Mouse (Mus musculus) lung, embryonic 16.5 days (tissue): ENCODE measurements around the gene Acss3. TPM values are rescaled to one million over a fixed set of nuclear protein-coding genes. Genes with fewer than 3 reads are reported as not detected.

ENCODE experiments used
- ATAC-seq: fragments of 200-750 bp; cut with Nextera tagmentation; 2 replicates; pipeline ENCODE4 v1.8.0; 2017; ENCODE audit warnings: low read depth, mild to moderate bottlenecking, moderate library complexity
- H3K27ac ChIP-seq: fragments of 300-500 bp; sonication (generic); 2 replicates; pipeline ENCODE4 v1.5.1; 2014; ENCODE audit warnings: mild to moderate bottlenecking, control low read depth, low read length
- H3K27me3 ChIP-seq: fragments of 300-500 bp; sonication (generic); 2 replicates; pipeline ENCODE4 v1.6.1; 2014; ENCODE audit warnings: low read depth, low read length, mixed read lengths; ENCODE audit not compliant: control insufficient read depth, insufficient read depth
- H3K36me3 ChIP-seq: fragments of 300-500 bp; sonication (generic); 2 replicates; pipeline ENCODE4 v1.6.1; 2014; ENCODE audit warnings: low read length; ENCODE audit not compliant: control insufficient read depth, insufficient read depth
- H3K4me1 ChIP-seq: fragments of 300-500 bp; sonication (generic); replicated peaks from 2 replicates; pipeline ENCODE4 v1.6.1; 2014; ENCODE audit warnings: low read length, mixed read lengths; ENCODE audit not compliant: control insufficient read depth, insufficient read depth
- H3K4me2 ChIP-seq: fragments of 300-500 bp; sonication (generic); 2 replicates; pipeline ENCODE4 v1.6.1; 2014; ENCODE audit warnings: low read depth, low read length, control low read depth
- H3K4me3 ChIP-seq: fragments of 300-500 bp; sonication (generic); 2 replicates; pipeline ENCODE4 v1.5.1; 2014; ENCODE audit warnings: mild to moderate bottlenecking, low read length, control low read depth
- H3K9ac ChIP-seq: fragments of 300-500 bp; sonication (generic); 2 replicates; pipeline ENCODE4 v1.6.1; 2014; ENCODE audit warnings: low read length, control low read depth
- H3K9me3 ChIP-seq: fragments of 300-500 bp; sonication (generic); 2 replicates; pipeline ENCODE4 v1.6.1; 2016; ENCODE audit warnings: low read length; ENCODE audit not compliant: control insufficient read depth
- WGBS: fragments of 180-500 bp; shearing (Covaris S2); extraction: QIAGEN DNeasy Blood & Tissue Kit; methylation state at CpG from one replicate; pipeline ENCODE4 v1.1.7; 2014; 5-methylcytosine and 5-hydroxymethylcytosine counted together
- polyA plus RNA-seq: library from polyadenylated mRNA; unstranded; fragments of >200 nt; fragmentation: Nextera tagmentation; extraction: Ambion mirVana; gene quantifications from 2 replicates; pipeline ENCODE4 v1.2.1, GENCODE M21; 2015

Acss3 gene
- polyA plus RNA-seq, 1 experiment from 2014 or later, result 10.6 TPM

GRCm38 (mm10) chr10:106913032-106913431 lies 210.4 kb downstream of the Acss3 start:
- Histone ChIP-seq H3K36me3 (no peaks in the 10 kb centered on the region), H3K4me3 (no peak overlapping the region), H3K9ac (no peak overlapping the region), H3K4me2 (no peak overlapping the region), H3K27ac (no peak overlapping the region), H3K27me3 (no peaks in the 10 kb centered on the region), H3K9me3 (peaks cover 3% of the 10 kb centered on the region; the same call in 1 of the 2 replicates), H3K4me1 (peaks cover 3% of the 10 kb centered on the region; the same call in 1 of the 2 replicates)
- 18% methylated on average over 2 of the region's 2 CpGs for WGBS
- ATAC-seq, result no peak

DNA sequence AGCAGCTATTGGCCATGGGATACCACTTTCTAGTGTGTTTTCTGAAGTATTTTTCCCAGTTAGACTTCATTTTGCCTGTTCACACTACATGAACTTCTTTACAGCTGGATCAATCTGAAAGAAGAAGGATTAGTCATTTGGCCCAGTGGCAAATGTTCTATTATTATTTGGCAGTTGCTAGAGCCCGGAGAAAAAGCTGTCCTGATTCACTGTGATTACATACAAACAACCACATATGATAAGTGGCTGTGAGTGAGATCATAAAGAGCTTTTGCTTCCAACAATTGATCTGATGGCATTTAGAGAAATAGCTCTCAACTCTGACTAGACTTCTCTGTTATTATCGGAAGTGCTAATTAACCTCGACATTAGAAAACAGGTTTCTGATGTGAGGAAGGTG lies 213.4 kb downstream of the Acss3 start:
- WGBS, result 69% methylated on average over 3 of the region's 3 CpGs

DNA sequence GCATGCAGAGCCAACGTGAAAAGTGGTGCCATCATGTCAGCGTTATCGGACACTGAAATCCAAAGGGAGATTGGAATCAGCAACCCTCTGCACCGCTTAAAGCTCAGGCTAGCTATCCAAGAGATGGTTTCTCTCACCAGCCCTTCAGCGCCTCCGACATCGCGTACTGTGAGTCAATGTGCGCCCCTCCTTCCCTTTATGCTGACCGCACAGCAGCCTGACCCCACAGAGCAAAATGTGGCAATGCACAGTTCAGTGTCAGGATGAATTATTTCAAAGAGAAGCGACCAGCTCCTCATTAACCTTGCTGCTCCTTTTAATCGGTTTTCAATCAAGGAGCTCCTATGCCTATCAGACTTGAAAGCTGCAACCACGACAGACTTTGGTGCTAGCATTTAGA lies 227.1 kb downstream of the Acss3 start:
- Histone ChIP-seq H3K4me1 (no peaks in the 10 kb centered on the region), H3K27ac (no peak overlapping the region), H3K4me2 (no peak overlapping the region), H3K36me3 (no peaks in the 10 kb centered on the region), H3K9me3 (no peaks in the 10 kb centered on the region), H3K9ac (no peak overlapping the region), H3K27me3 (no peaks in the 10 kb centered on the region), H3K4me3 (no peak overlapping the region)
- no peak for ATAC-seq
- WGBS, result 63% methylated on average over 13 of the region's 13 CpGs

More for the DNA sequence above, 213.4 kb downstream of the Acss3 start:
- no peaks in the 10 kb centered on the region for H3K27me3 ChIP-seq
- H3K4me2 ChIP-seq, result no peak overlapping the region
- H3K9me3 ChIP-seq, result peaks cover 3% of the 10 kb centered on the region; the same call in 1 of the 2 replicates
- no peaks in the 10 kb centered on the region for H3K36me3 ChIP-seq
- H3K27ac ChIP-seq, result no peak overlapping the region
- H3K4me3 ChIP-seq, result no peak overlapping the region
- peaks cover 3% of the 10 kb centered on the region; the same call in 1 of the 2 replicates for H3K4me1 ChIP-seq
- ATAC-seq, result no peak
- H3K9ac ChIP-seq, result no peak overlapping the region

Other genes with a start within 250 kb of the Acss3 start
- 2.9 and 4.5 TPM in 2 replicates for gene Lin7a, start 148.0 kb upstream of the Acss3 start, polyA plus RNA-seq